Mouse (Mus musculus): ENCODE measurements around the gene Orc2. TPM values are rescaled to one million over a fixed set of nuclear protein-coding genes. Genes with fewer than 3 reads are reported as not detected.

Gene Orc2
- total RNA-seq, 2 experiments from 2014 or later = 30.3 to 71.1 TPM

GRCm38 (mm10) chr1:58424551-58424950 is 80.4 kb downstream of the Orc2 start:
- ATAC-seq (replicated peaks; ENCODE audit: poor library complexity, severe bottlenecking) = no peak

- peak; percentile 81 for ATAC-seq (replicated peaks; ENCODE audit: poor library complexity, severe bottlenecking)
These were observed 81.3 kb downstream of the Orc2 start, which contains the start of gene Clk1 for GRCm38 (mm10) chr1:58423371-58424248. Clk1 (minus strand) TSS chr1:58424066.

- ATAC-seq (replicated peaks; ENCODE audit: poor library complexity, severe bottlenecking) = peak; percentile 71
These were observed 82.0 kb downstream of the Orc2 start for GRCm38 (mm10) chr1:58422879-58423278.

- ATAC-seq (replicated peaks; ENCODE audit: poor library complexity, severe bottlenecking) = no peak
These were observed 83.9 kb downstream of the Orc2 start for GRCm38 (mm10) chr1:58420961-58421360.

- ATAC-seq (replicated peaks; ENCODE audit: poor library complexity, severe bottlenecking) = no peak
These were observed 84.9 kb downstream of the Orc2 start for GRCm38 (mm10) chr1:58420032-58420431.

GRCm38 (mm10) chr1:58416048-58416447 is 88.9 kb downstream of the Orc2 start:
- ATAC-seq (replicated peaks; ENCODE audit: poor library complexity, severe bottlenecking) = no peak

GRCm38 (mm10) chr1:58415442-58415841 is 89.5 kb downstream of the Orc2 start:
- ATAC-seq (replicated peaks; ENCODE audit: poor library complexity, severe bottlenecking) = no peak

Other genes starting within 250 kb of the Orc2 start
- 0.28 TPM in 1 of 2 replicates, not detected in the other for gene Aox2, start 226.8 kb downstream of the Orc2 start, total RNA-seq (2014; fragmentation: Nextera tagmentation)
- gene Aox2, start 226.8 kb downstream of the Orc2 start, total RNA-seq (2017) = 0.30 TPM in 1 of 2 replicates, not detected in the other
- 149 and 150 TPM in 2 replicates for gene Bzw1, start 112.2 kb downstream of the Orc2 start, total RNA-seq (2014; fragmentation: Nextera tagmentation)
- gene Bzw1, start 112.2 kb downstream of the Orc2 start, total RNA-seq (2017) = 190 and 212 TPM in 2 replicates
- 227 and 268 TPM in 2 replicates for gene Clk1, start 81.0 kb downstream of the Orc2 start, total RNA-seq (2014; fragmentation: Nextera tagmentation)
- 362 and 373 TPM in 2 replicates for gene Clk1, start 81.0 kb downstream of the Orc2 start, total RNA-seq (2017)
- gene Nif3l1, start 60.0 kb downstream of the Orc2 start, total RNA-seq (2014; fragmentation: Nextera tagmentation) = 17.0 and 28.4 TPM in 2 replicates
- gene Nif3l1, start 60.0 kb downstream of the Orc2 start, total RNA-seq (2017) = 36.9 and 48.7 TPM in 2 replicates
- gene Ppil3, start 59.6 kb downstream of the Orc2 start, total RNA-seq (2014; fragmentation: Nextera tagmentation) = 53.0 and 77.8 TPM in 2 replicates
- 87.0 and 141 TPM in 2 replicates for gene Ppil3, start 59.6 kb downstream of the Orc2 start, total RNA-seq (2017)
- gene Fam126b, start 81.2 kb upstream of the Orc2 start, total RNA-seq (2014; fragmentation: Nextera tagmentation) = 14.9 and 25.2 TPM in 2 replicates
- gene Fam126b, start 81.2 kb upstream of the Orc2 start, total RNA-seq (2017) = 14.6 and 20.2 TPM in 2 replicates
- gene Ndufb3, start 81.3 kb upstream of the Orc2 start, total RNA-seq (2014; fragmentation: Nextera tagmentation) = 120 and 177 TPM in 2 replicates
- 62.3 and 124 TPM in 2 replicates for gene Ndufb3, start 81.3 kb upstream of the Orc2 start, total RNA-seq (2017)
- not detected in 2 replicates for gene Als2cr12, start 190.9 kb upstream of the Orc2 start, total RNA-seq (2014; fragmentation: Nextera tagmentation)
- not detected in 2 replicates for gene Als2cr12, start 190.9 kb upstream of the Orc2 start, total RNA-seq (2017)
- 81.6 and 114 TPM in 2 replicates for gene Cflar, start 206.4 kb upstream of the Orc2 start, total RNA-seq (2014; fragmentation: Nextera tagmentation)
- gene Cflar, start 206.4 kb upstream of the Orc2 start, total RNA-seq (2017) = 95.6 and 100 TPM in 2 replicates

Data from granulocyte monocyte progenitor cell, adult 5-6 weeks (primary cell).